Mouse (Mus musculus) cortical plate, adult 2 months (tissue): ENCODE data around the gene Krtap27-1. TPM values are rescaled to one million over a fixed set of nuclear protein-coding genes. Genes with fewer than 3 reads are reported as not detected.

Experiments used
- H3K27ac ChIP-seq: fragments of 200-500 bp; 2 replicates; pipeline ENCODE4 v1.5.1; 2012; ENCODE audit warnings: low read length, control low read depth, inconsistent platforms; ENCODE audit not compliant: insufficient read depth
- H3K4me1 ChIP-seq: fragments of 200-500 bp; 2 replicates; pipeline ENCODE4 v1.6.1; 2011; ENCODE audit warnings: low read length; ENCODE audit not compliant: control insufficient read depth, insufficient read depth
- H3K4me3 ChIP-seq: fragments of 200-500 bp; 2 replicates; pipeline ENCODE4 v1.5.1; 2011; ENCODE audit warnings: mild to moderate bottlenecking, low read length, control low read depth; ENCODE audit not compliant: insufficient read depth
- CTCF ChIP-seq: fragments of 200-500 bp; IDR thresholded peaks from 2 replicates; pipeline ENCODE4 v1.5.1; 2011; ENCODE audit warnings: mild to moderate bottlenecking, control low read depth, low read length; ENCODE audit not compliant: insufficient read depth; ENCODE audit errors: extremely low read depth
- POLR2A ChIP-seq: fragments of 200-500 bp; IDR thresholded peaks from 2 replicates; pipeline ENCODE4 v1.6.1; 2011; ENCODE audit warnings: mild to moderate bottlenecking, low read length, control low read depth; ENCODE audit not compliant: insufficient read depth; ENCODE audit errors: extremely low read depth
- polyA plus RNA-seq: library from polyadenylated mRNA; depleted of rRNA; stranded (reverse); fragments of >200 nt; gene quantifications from 2 replicates; pipeline ENCODE4 v1.2.3, GENCODE M21; 2012; rRNA removed

The Krtap27-1 gene
- not detected in 2 replicates for polyA plus RNA-seq

DNA sequence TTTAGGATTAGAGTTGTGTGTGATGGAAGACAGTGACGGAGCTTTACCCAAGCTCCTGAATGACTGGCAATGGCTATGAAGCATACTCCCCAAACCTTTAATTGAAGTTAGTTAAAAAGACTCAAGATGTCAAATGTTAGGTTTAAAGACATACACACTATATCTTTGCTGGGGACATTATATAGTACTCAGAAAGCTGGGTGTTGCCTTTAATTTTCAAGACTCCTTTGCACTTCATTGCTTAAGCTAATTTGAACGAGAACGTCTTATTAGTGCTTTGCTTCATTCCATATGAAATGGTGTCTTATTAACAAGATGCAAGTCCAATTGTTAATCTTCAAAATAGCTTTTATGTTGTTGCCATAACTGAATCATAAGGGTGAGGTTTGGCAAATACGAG is at the start of gene Krtap27-1:
TSS of gene Krtap27-1 (minus strand) at position 101 of the 400 bp plus-strand sequence.
- H3K4me3 ChIP-seq: no peak within 1 kb of the TSS
- no peaks in the 10 kb centered on the region for H3K4me1 ChIP-seq
- H3K27ac ChIP-seq: no peak within 1 kb of the TSS
- TF ChIP-seq CTCF: no peak
- TF ChIP-seq POLR2A: no peak

DNA sequence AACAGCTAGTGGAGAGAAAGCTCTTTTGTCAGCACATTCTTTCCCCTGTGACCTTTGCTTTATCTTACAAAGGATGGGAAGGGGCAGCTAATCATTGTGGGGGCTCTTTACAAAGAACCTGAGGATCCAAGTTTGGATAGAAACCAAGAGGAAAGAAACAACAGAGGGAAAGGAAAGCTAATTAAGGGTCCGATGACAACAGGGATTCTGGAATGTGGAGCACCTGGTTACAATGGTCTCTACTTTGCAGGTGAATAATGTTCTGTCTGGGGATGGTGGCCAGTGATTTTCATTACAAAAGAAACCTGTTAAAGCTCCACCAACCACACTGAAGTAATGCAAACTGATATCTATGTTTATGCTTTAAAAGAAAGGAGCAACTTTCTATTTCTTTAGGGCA is 48.6 kb upstream of the Krtap27-1 start:
- no peak overlapping the region for H3K27ac ChIP-seq
- no peaks in the 10 kb centered on the region for H3K4me1 ChIP-seq
- TF ChIP-seq CTCF: no peak
- no peak overlapping the region for H3K4me3 ChIP-seq

DNA sequence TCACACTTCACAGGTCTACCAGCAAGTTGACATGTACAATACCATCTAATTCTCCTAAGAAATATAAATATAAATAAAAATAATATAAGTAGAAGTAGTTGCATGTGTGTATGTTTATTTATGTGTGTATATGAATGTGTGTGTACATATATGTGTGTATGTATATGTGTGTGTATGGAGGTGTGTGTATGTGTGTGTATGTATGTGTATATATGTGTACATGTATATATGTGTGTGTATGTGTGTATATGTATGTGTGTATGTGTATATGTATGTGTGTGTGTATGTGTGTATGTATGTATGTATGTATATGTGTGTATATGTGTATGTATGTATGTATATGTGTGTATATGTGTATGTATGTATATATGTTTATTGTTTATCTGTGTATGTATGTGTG is 45.1 kb upstream of the Krtap27-1 start:
- no peak overlapping the region for H3K4me3 ChIP-seq
- no peak overlapping the region for H3K27ac ChIP-seq
- H3K4me1 ChIP-seq: no peaks in the 10 kb centered on the region
- no peak for TF ChIP-seq POLR2A
- no peak for TF ChIP-seq CTCF

DNA sequence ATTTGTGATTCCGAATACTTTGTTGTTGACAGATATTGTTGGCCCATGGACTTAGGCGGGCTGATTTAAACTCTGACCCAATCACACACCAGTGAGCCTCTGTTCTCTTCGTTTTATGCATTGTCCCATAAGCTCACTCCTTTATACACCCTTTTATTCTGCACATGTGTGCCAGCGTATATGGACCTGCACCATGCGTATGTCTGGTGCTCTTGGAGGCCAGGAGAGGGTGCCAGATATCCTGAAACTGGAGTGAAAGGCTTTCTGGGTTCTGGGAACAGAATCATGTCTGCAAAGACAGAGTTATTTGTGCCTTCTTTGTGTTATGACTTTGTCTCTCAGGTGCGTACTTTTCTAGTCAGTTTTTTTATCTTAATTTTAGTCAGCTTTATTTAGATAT is 39.8 kb upstream of the Krtap27-1 start:
- Histone ChIP-seq H3K4me1 (no peaks in the 10 kb centered on the region), H3K4me3 (no peak overlapping the region), H3K27ac (no peak overlapping the region)
- 0 out of 2 replicates have a peak, but pooled peaks have one; percentile 15 for TF ChIP-seq CTCF
- TF ChIP-seq POLR2A: no peak

DNA sequence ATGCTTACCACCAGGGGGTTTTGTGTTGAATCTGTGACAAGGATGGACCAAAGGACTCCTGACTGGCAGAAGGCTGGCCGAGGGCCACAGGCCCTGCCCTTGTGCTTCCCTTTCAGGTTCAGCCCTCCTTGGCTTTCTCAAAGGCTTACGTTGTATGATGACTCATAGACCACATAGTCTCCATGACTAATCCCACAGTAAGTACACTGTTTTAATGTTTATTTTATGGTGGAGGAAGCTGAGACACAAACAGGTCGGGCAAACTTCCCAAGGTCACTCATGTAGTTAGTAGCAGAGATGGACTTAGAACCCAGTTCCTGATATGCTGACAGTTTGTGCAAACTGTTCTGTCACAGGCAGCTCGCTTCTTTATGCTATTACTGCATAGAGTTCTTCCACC is 39.3 kb upstream of the Krtap27-1 start:
- no peak for TF ChIP-seq POLR2A
- no peak for TF ChIP-seq CTCF
- H3K4me3 ChIP-seq: no peak overlapping the region

DNA sequence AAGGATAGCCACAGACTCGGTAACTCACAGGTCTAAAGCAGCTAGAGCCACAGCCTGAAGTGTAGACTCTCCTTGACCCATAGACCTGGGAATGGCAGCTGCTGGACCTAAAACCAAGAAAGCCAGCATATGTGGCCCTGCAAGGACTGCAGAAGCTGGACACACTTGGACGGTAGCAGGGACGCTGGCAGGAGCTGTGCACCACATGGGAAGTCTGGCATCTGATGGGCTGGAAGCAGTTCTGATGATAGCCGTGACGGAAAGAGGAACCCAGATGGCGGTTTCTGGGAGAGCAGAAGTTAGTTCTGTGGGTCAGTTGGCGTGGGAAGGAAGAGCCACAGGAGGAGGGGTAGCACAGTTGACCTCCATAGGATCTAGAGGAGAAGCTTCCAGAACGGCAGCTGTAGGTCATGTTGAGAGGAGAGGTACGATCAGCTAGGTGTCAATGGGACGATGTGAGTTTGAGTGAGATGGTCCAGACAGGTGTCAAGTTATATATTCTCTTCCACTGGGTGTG is 36.1 kb upstream of the Krtap27-1 start, which contains the start of gene 2310061N02Rik:
TSS of gene 2310061N02Rik (minus strand) at position 467 of the 517 bp plus-strand sequence.
- Histone ChIP-seq H3K4me1 (no peaks in the 10 kb centered on the region), H3K4me3 (no peak within 1 kb of the TSS), H3K27ac (no peak within 1 kb of the TSS)
- no peak for TF ChIP-seq POLR2A
- TF ChIP-seq CTCF: no peak

More for the DNA sequence above, 39.3 kb upstream of the Krtap27-1 start:
- Histone ChIP-seq H3K27ac (no peak overlapping the region), H3K4me1 (no peaks in the 10 kb centered on the region)

DNA sequence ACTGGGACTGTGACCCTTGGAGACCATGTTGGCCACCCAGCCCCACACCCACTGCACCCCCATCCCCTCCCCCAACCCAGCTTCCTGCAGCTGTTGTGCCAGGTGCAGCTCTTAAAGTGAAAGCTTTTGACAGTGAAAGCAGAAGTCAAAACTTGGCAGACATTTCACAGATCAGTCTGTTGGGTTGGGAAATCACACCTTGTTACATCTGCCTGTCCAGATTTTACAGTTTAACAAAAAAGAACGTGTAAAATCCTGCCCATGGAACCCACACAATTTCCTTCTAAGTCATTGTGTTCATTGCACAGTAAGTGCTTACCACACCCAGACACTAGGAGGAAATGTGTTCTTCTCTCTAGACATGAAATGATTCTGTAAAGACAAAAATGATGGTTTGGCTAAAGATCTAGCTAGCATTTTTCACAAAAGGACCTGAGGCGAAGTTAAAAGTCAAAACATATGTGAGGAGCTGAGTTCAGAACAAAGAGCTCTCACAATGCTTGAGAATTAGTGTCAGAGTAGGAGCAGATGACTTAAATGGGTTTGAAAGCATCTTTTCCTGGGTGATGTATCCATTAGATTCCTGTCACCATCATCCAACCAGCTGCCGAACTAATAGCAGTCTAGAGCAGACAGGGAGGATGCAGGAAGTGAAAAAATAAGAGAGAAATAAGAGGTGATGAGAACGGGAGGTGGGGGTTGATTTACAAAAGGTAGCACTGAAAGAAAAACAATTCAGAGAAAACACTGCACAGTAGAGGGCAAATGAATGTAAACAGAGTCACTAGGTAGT is 29.8 kb upstream of the Krtap27-1 start:
- no peak overlapping the region for H3K27ac ChIP-seq
- TF ChIP-seq CTCF (no peak), POLR2A (no peak)
- no peaks in the 10 kb centered on the region for H3K4me1 ChIP-seq
- no peak overlapping the region for H3K4me3 ChIP-seq

DNA sequence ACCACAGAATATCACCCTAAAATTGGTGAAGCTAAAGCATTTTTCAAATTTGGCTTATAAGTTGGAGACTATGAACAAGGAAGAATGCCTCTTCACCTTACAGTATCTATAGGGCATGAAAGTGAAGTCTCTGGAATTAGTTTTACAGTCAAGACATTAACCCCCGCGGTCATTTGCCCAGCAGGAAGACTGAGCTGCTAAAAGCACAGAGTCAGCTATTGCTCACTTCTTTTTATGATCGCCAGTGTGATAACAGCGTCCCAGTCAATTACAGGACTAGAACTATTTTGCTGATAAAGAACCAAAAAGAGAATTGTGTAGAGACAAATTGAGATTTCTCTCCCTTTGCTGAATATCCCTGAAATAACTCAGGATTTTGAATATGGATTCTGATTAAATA is 24.8 kb upstream of the Krtap27-1 start:
- Histone ChIP-seq H3K4me1 (no peaks in the 10 kb centered on the region), H3K4me3 (no peak overlapping the region), H3K27ac (no peak overlapping the region)
- TF ChIP-seq POLR2A: no peak
- TF ChIP-seq CTCF: no peak

DNA sequence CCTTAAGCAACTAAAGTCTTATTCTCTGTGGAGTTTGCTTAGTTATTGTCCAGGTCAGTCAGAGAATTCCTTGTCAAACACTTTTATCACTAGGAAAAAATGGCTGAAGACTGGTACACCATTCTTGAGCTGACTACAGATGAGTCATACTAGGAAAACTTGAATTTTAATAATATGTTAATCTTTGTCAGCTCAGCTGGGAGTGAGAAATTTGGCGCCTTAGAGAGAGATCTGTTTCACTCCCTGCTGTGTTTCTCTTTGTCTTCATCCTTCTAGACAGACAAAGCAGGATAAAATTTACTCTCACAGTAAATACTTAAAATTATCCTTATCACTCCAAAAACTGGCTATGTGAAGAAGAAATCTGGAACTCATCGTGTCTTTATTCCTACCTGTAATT is 9.8 kb upstream of the Krtap27-1 start:
- no peak for TF ChIP-seq POLR2A
- no peak for TF ChIP-seq CTCF
- Histone ChIP-seq H3K4me1 (no peaks in the 10 kb centered on the region), H3K4me3 (no peak overlapping the region)

DNA sequence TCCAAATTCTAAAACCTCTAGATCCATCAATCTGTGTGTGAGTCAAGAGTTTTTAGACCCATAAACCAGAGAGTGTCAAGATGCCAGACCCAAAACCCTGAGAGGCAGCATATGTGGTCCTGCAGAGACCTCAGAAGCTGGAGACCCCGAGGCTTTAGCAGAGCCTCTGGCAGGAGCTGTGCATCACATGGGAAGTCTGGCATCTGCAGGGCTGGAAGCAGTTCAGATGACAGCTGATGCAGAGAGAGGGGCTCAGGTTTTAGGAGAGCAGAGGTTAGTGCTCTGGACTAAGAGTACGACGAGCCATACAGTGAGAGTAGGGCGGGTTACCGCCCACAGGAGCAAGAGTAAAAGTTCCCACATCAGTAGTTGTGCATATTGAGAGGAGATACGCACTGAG is 7.6 kb upstream of the Krtap27-1 start:
- Histone ChIP-seq H3K4me3 (no peak overlapping the region), H3K27ac (no peak overlapping the region), H3K4me1 (no peaks in the 10 kb centered on the region)
- no peak for TF ChIP-seq POLR2A
- TF ChIP-seq CTCF: no peak

More for the DNA sequence above, 9.8 kb upstream of the Krtap27-1 start:
- H3K27ac ChIP-seq: no peak overlapping the region
